Mouse (Mus musculus) megakaryocyte, embryonic 14.5 days (primary cell): ENCODE results near the gene Pik3c2b.

Source experiments
- FLI1 ChIP-seq: IDR thresholded peaks from 2 replicates; pipeline ENCODE4 v1.6.1; 2012; ENCODE audit warnings: low read length, inconsistent platforms, mixed read lengths
- GATA1 ChIP-seq: IDR thresholded peaks from 3 replicates; pipeline ENCODE4 v1.6.1; 2012; ENCODE audit warnings: mixed read lengths, low read length, inconsistent platforms, borderline replicate concordance

GRCm38 (mm10) chr1:133071666-133072381, 26.4 kb downstream of the Pik3c2b start:
- TF ChIP-seq GATA1 (no peak), FLI1 (no peak)
